Mouse (Mus musculus) cerebellum, adult 8-10 months (tissue): Measurements from ENCODE around the gene Ticam1.
A peak's percentile ranks its signal among the peaks of the same experiment; 100 is the strongest.

Experiments used
- DNase-seq: peaks from one replicate; pipeline ENCODE4 v3.0.0; 2022

The Ticam1 gene

DNA sequence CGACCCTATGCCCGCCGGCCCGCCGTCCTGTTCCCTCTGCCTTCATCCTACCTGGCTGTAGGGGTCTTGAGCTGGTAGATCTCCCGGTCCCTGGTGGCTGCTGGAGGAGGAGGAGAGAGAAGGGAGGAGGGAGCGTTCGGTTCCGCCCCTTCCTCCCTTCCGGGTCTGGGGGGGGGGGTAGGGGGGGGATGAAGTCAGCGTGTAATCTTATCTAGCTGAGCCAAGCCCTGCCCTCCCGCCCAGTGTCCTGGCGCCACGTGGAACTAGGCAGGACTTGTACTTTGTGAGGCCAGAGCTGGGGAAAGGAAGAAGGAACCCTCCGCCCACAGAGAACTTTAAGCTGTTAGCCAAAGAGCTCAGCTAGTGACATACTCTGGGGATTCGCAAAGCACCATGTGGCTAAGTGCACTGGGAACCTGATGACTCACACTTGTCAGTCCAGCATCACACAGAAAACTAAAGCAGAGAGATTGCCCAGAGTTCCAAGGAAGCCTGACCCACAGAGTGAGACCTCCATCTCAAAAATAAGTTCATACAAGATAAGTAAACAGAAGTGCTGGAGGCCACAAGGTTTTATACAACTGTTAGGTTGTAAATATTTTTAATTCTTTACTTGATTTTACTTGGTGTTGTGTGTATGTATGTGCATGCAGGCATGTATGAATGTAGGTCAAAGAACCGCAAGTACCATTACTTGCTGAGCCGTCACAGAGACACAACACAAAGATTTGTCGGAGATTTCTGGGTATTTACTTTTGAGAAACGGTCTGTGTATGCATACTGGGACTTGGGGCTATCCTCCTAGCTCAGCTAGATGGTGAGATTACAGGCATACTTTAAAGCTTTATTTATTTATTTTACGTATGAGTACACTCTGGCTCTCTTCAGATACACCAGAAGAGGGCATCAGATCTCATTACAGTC, at the start of gene Ticam1:
Gene Ticam1 (minus strand): TSS at position 144 of the 924 bp plus-strand sequence.
- peak; percentile 62 for DNase-seq

DNA sequence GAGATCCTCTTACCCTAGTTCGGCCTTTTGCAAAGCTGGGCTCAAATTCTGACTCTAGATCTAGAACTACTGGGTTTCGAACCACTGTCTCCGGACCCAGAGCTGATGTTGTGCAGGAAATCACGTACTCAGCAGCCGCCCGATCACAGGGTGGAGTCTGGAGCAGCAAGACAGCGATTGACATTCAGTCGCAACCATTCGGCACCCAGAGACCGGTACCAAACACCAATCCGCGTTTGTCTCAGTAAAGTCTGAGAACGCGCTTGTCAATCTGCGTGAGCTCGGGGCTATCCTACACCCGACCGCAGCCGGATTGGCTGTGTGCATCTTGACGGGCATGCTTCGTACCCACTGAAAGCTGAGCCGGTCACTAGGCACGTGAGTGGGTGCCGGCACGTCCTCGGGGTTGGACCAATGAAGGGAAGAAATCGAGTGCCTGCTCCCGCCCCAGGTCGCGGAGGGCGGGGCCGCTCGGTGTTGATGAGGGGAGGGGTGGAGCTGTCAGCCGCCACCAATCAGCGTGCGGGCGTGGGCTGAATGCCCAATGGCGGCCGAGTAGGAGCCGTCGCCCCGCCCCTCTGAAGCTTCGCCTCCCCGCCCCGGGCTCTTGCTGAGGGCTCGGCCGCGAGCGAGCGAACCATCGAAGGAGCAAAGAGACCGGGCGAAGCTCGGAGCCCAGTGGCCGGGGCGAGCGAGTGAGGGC, 49.0 kb upstream of the Ticam1 start, which contains the start of gene Kdm4b:
Gene Kdm4b (plus strand): TSS at position 613 of the 703 bp plus-strand sequence.
- DNase-seq: peak; percentile 99

DNA sequence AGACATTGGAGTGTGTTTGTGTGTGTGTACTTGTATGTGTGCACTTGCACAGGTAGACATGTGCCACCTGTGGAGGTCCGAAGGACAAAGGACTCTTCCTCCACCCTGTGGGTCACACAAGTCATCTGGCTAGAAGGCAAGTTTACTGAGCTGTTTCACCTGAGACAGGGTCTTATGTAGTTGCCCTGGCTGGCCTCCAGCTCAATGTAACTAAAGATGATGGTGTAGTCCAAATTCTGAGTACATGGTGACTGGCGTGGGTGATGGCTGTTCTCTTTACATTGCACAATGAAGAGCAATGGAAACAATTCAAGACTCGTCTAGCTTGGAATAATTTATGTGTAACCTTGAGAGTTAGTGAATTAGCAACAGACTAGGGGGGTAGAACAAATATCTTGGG, 47.8 kb upstream of the Ticam1 start:
- peak; percentile 28 for DNase-seq

DNA sequence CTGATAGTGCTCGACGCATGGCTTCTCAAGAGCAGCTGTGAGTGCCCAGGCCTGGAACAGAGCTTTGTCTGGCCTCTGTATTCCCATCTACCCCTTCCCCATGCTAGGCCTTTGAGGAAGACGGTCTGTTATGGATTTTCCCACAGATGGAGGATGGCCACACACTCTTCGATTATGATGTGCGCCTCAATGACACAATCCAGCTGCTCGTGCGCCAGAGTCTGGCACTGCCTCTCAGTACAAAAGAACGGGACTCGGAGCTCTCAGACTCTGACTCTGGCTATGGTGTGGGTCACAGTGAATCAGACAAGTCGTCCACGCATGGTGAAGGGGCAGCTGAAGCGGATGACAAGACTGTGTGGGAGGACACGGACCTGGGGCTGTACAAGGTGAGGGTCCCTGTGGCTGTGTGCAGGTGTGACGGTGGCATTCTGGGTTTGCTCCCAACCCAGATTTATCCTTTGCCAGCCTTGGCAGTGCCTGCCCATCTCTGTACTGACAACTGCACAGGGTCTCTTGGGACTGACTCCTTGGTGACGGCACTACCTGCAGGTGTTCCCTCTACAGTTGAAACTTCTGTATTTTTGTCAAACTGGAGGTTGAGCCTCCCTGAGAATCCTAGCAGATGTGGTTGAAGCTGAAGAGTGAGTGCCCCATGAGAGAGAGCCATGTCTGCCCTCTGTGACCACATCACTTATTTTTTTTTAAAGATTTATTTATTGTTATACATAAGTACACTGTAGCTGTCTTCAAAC, 32.8 kb upstream of the Ticam1 start:
- DNase-seq: no peak

DNA sequence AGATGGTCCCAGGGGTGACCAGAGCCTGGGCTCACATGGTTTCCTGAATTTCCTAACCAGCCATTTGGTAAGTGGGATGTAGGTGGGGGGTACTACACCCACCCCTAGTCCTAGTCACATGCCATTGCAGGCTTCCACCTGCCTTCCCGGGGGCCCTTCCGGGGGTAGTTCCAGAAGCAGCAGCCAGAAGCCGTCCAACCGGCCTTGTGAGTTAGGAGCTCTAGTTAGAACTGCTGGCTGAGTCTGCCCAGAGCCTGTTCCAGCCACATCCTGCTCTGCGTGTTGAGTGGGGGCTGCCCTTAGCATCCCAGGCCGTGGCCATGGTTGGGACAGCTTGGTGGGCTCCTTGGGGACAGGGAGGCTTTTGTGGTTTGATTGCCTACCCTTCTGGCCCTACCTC, 31.5 kb upstream of the Ticam1 start:
- DNase-seq: no peak

DNA sequence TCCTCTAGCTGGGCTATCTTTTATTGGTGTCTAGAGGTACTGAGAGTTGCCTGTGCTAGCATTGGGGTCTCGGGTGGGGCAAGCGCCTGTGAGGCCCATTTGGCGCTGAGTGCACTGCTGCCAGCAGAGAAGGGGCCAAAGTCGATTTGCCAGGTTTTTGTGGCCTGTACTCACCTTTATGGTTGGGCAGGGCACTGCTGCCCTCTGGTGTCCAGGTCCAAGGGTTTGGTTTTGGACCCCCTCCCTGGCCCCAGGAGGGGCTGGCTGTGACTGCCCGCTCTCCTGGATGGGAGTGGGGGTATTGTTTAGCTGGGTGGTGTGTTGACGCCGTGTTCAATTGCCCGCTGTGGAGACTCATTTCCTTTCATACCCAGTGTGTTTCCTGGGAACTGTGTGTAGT, 29.2 kb upstream of the Ticam1 start:
- no peak for DNase-seq

DNA sequence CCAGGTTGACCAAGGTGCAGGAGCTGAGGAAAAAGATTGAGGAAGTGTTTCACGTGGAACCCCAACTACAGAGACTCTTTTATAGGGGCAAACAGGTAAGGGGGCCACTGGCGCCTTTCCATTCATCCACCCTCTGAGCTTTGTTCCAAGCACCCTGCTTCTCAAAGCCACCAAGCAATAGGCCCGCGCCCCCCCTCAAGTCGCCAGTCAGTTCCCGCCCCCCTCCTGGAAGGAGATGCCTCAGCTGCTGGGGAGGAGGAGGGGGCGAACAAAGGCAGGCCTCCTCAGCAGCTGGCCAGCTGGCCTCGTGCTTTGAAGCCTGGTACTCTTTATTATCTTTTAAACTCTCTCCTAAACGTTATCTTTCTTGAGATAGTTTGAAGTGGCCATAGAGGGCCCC, 28.6 kb upstream of the Ticam1 start:
- no peak for DNase-seq

DNA sequence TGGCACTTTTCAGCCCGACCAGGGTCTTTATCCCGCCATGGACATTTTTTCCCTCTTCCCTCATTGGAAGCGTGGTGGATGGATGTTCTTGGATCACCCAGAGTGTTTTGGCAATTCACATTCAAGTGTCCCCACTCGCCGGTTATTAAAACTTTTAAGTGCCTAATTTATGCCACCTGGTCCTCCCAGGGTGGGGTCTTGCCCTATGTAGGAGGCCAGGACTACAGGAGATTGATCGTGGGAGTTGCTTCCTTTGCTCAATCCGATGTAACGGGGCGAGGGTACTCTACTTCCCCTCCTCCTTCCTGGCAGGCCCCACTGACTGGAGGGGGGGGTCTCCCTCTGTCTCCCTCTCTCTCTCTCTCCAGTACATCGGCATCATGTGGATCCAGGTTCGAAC, 28.1 kb upstream of the Ticam1 start:
- no peak for DNase-seq

DNA sequence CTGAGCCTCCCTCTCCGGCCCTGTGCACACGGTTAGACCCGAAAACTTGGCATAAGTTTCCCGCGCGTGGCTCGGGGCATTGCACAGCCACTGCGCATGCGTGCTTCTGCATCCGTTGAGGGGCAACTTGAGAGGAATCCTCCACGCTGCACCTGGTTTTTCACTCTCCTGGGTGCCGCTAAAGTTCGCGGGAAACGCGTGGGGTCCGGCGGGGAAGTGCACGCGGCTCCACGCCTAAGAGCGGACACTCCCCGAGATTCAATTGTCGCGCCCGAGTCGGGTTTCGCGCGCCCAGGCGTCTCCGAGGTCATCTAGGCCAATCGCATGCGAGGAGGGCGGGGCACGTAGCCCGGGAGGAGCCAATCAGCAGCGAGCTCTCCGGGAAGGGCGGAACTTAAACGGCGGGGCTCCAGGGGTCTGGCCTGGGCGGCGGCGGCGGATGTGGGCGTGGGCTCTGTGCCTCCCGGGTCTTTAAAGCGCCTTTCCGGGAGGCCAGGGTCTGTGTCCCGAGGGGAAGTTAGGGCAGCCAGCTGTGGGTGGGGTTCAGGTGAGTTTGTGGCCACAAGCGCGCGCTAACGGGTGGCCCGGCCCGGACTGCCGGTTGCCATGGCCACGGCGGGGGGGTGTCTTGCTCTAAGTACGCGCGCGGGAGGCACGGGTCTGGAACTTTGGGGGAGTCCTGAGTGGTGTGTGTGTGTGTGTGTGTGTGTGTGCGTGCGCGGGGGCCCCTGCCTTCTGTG, 27.4 kb upstream of the Ticam1 start:
- peak; percentile 92 for DNase-seq

DNA sequence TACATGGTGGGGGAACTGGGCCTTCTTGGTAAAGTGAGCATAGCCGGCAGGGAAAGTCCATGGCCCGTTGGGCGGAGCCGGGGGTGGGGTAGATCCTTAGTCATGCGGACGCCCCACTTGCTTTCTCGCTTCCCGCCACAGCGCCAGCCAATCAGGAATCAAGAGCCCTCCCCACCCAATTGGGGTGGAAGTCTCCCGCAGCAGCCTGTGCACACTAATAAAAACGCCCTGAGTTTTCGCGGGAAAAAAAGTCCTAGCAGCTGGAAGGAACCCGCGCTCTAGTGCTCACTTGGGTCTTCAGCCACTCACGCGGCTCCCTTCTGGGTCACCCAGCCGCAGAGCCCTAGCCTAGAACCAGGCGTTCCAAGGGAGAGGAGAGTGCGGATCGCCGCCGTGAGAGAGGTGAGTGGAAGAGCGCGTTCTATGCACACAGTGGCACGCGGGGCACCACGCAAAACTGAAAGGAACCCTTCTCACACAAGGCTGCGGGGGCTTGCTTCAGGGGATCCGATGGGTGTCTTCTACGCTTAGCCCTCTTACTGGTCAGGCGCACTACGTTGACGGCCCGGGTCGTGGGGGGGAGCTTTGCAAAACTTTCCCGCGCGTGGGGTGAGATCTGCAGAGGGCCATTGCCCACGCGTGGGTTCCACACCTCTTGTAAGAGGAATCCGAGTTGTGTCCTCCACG, 26.7 kb upstream of the Ticam1 start, which contains the start of gene Uhrf1:
Gene Uhrf1 (plus strand): TSS at position 162 of the 687 bp plus-strand sequence.
- DNase-seq: no peak

DNA sequence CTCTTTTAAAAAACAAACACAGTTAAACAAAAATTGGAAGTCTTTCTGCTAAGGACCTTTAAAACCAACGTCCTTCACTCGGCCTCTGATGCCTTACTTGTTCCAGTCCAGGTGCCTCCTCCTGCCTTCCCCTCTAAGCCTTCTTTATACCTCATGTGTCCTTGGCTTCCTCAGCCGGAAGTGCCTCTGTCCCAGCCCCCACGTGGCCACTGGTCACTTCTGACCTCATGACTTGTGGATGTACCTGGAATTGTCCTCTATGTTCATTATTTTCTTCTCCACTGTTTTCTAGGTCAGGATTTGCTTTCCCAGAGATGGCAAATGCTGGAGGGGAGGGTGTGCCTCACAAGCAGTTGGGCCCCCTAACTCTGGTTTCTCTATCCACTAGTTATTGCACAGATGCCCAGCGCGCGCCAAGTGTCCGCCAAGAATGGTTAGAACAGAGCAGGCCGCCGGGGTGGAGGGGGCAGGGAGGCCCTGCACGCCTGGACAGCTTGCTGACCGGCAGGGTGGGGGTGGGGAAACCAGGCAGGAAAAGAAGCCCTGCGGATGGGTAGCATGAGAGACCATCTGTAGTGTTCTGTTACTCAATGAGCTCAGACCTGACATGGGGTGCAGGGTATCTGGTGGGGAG, 25.9 kb upstream of the Ticam1 start:
- DNase-seq: no peak

DNA sequence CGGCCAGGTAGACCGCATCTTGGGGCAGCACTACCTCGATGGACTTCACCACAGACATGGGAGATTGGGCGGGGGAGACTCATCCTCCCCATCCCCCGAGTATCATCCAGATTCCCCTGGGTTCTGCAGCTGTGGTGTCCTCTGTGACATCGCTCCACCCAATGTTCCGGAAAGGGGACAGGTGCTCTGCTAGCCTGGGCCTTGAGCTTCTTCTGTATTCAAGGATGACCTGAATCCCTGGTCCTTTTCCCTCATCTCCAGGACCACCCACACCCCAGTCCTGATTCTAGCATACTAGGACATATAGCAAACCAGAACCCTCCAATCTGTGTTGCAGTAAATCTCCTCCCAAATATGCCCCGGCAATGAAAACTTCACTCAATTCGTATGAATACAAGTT, 23.6 kb upstream of the Ticam1 start, which contains the start of gene Arrdc5:
Gene Arrdc5 (minus strand): TSS at position 101 of the 400 bp plus-strand sequence.
- no peak for DNase-seq

DNA sequence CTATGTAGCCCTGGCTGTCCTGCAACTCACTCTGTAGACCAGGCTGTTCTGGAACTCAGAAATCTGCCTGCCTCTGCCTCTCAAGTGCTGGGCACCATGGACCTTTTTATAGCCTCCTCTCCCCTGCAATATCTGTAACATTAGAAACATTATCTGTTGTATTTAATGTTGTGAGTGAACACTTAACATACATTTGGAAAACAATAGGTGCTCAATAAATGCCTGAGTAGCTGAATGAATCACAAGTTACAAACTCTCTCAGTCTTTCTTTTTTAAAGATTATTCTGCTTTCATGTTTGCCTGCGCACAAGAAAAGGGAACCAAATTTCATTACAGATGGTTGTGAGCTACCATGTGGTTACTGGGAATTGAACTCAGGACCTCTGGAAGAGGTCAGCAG, 21.7 kb upstream of the Ticam1 start:
- DNase-seq: no peak

DNA sequence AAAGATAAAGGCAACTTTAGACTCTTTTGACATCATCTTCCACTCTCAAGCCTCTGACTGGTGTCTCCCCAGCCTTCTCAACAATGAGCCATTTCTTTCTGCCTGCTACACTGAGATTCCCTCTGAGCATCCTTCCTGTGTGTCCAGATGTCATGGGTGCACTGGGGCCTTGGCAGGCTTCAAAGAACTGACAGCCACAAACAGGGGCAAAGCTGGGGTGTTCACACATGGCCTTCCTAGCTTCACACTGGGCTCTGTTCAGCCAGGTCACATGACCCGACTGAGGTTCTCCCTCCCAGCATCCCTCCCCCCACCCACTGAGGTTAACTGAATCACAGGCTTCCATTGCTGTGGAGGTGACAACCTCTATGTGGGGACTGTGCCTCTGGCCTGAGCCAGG, 19.6 kb upstream of the Ticam1 start:
- DNase-seq: no peak

DNA sequence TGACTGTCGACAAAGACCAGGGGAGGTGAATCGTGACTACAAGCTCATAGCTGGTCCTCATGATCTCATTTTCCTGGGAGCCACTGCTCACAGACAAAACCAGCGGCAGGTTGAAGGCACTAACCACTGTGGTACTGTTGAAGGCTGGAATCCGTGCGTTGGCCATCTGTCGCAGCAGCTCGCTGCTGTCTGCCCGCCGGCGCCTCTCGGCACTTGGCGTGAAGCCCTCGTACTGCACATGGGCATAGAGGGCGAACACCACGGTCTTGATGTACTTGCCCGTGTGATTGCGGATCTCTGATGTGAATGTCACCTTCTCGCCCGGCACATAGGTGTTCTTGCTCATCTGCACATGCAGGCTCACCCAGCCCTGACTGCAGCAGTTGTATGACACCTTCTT, 17.7 kb upstream of the Ticam1 start:
- DNase-seq: peak; percentile 61

DNA sequence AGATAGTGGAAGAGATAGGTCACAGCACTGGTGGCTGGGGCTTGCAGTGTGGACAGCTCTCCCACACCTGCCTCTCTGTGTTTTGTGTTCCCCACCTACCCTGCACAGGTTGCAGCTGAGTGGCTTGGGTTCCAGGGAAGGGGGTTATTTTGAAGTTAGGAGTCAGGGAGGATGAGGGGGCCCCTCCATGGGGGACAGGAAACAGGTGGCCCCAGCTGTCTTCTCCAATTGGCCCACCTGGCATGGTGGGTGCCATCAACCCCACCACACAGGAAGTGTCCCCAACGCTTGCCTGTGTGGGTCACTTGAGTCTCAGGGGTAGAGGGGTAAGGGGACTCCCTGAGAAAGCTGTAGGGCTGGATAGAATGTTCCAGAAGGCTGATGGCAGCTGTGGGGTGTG, 16.7 kb upstream of the Ticam1 start:
- DNase-seq: no peak

DNA sequence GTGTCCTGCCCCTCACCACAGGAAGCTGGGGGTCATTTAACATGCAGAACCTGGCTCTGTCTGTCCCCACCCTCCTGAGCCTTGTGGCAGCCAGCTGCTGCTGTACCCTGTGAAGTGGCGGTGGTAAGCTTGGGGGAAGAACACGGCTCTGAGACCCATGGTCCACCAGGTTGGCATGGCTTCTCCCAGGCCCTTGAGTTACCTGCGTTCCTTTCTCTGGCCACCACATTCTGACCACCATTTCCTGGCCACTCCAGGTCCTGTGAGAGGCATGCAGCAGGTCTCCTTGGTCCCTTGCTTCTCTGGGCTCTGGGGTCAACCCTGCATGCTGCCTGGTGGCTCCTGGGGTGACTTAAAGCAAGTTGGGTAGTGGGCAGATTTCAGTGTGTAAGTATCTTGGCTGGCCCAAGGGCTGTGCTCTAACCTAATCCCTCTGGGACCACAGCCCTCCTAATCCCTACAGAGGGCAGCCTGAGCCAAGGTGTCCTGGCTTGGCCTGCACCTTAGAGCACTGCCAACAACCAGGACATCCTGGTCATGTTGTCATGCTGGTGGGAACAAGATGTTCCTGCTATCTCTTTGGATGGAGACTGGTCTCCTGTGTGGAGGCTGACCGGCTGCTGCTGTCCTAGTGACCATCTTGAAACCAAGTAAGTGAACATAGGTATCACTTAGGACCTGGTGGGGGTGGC, 16.1 kb upstream of the Ticam1 start, which contains the start of gene Plin3:
Gene Plin3 (minus strand): TSS at position 343 of the 692 bp plus-strand sequence.
- no peak for DNase-seq

DNA sequence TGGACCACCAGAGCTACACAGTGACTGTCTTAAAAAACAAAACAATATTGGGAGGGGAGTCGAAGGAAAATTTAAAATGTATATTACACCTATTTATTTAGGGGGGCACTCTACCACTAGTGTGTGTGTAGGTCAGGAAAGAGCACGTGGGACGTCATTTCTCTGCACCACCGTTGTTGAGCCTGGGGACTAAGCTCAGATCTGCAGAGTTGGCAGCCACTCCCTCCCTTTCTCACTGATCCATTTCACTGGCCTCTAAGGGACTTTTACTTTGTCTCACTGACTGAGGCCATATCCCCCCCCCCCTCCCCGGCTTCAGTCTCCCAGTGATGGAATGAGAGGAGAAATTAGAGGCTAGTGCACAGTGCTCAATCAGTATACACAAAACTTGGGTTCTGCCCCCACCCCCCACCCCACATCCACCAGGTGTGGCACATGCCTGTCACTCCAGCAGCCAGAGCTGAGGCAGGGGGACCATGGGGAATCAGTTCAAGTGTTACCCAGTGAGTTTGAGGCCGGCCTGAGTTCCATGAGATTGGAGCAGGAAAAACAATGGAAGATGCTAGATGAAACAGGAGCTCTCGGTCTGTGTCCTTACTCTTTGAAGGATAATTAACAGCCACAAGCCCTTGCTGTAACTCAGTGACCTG, 15.4 kb upstream of the Ticam1 start:
- no peak for DNase-seq

DNA sequence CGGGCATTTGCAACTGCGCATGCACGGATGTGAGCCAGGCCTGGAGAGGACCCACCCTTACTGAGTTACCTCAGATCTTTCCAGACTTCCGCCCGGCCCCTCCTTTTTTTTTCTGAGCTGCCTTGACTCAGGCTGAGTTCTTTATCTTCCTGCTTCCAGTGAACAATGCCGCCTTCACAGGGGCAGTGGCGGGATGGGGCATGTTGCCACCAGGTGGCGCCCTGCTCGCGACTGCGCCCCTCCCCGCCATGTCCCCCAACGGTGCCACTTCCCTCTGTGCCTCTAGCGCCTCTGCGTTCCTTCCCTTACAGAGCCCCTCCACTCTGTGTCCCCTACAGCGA, 14.6 kb upstream of the Ticam1 start:
- peak; percentile 68 for DNase-seq
